Mouse (Mus musculus): Measurements from ENCODE around the gene Dennd5b. TPM values are rescaled to one million over a fixed set of nuclear protein-coding genes. Genes with fewer than 3 reads are reported as not detected.
"Not testable (repeated sequence)": the region's sequence is repeated elsewhere in the genome, so short reads cannot be mapped to it uniquely, and the experiment has no call there.

Dennd5b gene
- total RNA-seq, 2 experiments from 2014 or later: 4.7 to 5.1 TPM

GRCm38 (mm10) chr6:148959540-148960238 is 141.8 kb downstream of the Dennd5b start:
- intact Hi-C loops (cut with DNase I): no loop called here

GRCm38 (mm10) chr6:148958712-148959111 is 142.8 kb downstream of the Dennd5b start:
- intact Hi-C loops (cut with DNase I): no loop called here
- no peak for DNase-seq

More at GRCm38 (mm10) chr6:148959540-148960238, 141.8 kb downstream of the Dennd5b start:
- no peak for DNase-seq

- intact Hi-C loops (cut with DNase I): no loop called here
- DNase-seq: no peak
Observed at GRCm38 (mm10) chr6:148957046-148957445, 144.4 kb downstream of the Dennd5b start.

- intact Hi-C loops (cut with DNase I): no loop called here
- DNase-seq: no peak
Observed at GRCm38 (mm10) chr6:148955641-148956420, 145.6 kb downstream of the Dennd5b start.

- no peak for DNase-seq
- intact Hi-C loops (cut with DNase I): loop anchor here (2.0 to 10.0 kb wide), 2 partner anchors 154 to 358 kb away; partner anchors contain the start of genes Dennd5b and Resf1
Observed at GRCm38 (mm10) chr6:148946881-148947405, 154.5 kb downstream of the Dennd5b start.

- intact Hi-C loops (cut with DNase I): loop anchor here (2.0 to 10.0 kb wide), 2 partner anchors 154 to 358 kb away; partner anchors contain the start of genes Dennd5b and Resf1
- peak; percentile 94 to 96 for DNase-seq
Observed at GRCm38 (mm10) chr6:148946409-148946742, 155.1 kb downstream of the Dennd5b start, which contains the start of gene Sinhcaf. Gene Sinhcaf, minus strand, starts transcription at chr6:148946467.

- peak; percentile 9 to 22 for DNase-seq
- intact Hi-C loops (cut with DNase I): loop anchor here (2.0 to 10.0 kb wide), 2 partner anchors 155 to 359 kb away; partner anchors contain the start of genes Dennd5b and Resf1
Observed at GRCm38 (mm10) chr6:148945509-148946408, 155.7 kb downstream of the Dennd5b start.

GRCm38 (mm10) chr6:148944767-148945508 is 156.5 kb downstream of the Dennd5b start:
- intact Hi-C loops (cut with DNase I): loop anchor here (10.0 kb wide), 1 partner anchor 360 kb away; the partner anchor contains the start of gene Resf1

GRCm38 (mm10) chr6:148944344-148944766 is 157.1 kb downstream of the Dennd5b start:
- intact Hi-C loops (cut with DNase I): loop anchor here (10.0 kb wide), 1 partner anchor 360 kb away; the partner anchor contains the start of gene Resf1
- no peak for DNase-seq

More at GRCm38 (mm10) chr6:148944767-148945508, 156.5 kb downstream of the Dennd5b start:
- peak; percentile 21 to 54 for DNase-seq

- intact Hi-C loops (cut with DNase I): loop anchor here (10.0 kb wide), 1 partner anchor 361 kb away; the partner anchor contains the start of gene Resf1
- DNase-seq: no peak
Observed at GRCm38 (mm10) chr6:148943695-148944094, 157.8 kb downstream of the Dennd5b start.

- intact Hi-C loops (cut with DNase I): loop anchor here (10.0 kb wide), 1 partner anchor 362 kb away; the partner anchor contains the start of gene Resf1
- no peak for DNase-seq
Observed at GRCm38 (mm10) chr6:148942406-148942805, 159.1 kb downstream of the Dennd5b start.

- DNase-seq: no peak
- intact Hi-C loops (cut with DNase I): loop anchor here (10.0 kb wide), 1 partner anchor 363 kb away; the partner anchor contains the start of gene Resf1
Observed at GRCm38 (mm10) chr6:148941880-148942279, 159.6 kb downstream of the Dennd5b start.

- intact Hi-C loops (cut with DNase I): loop anchor here (10.0 kb wide), 1 partner anchor 364 kb away; the partner anchor contains the start of gene Resf1
- DNase-seq: not testable (repeated sequence)
Observed at GRCm38 (mm10) chr6:148940383-148940782, 161.1 kb downstream of the Dennd5b start.

Other genes with a start within 250 kb of the Dennd5b start
- 1 to 10 TPM; 3.3 to 5.0 TPM for gene Caprin2, start 205.4 kb downstream of the Dennd5b start, total RNA-seq (2021)
- 1 to 10 TPM in 1 of 2 experiments, under 1 TPM in 1; 0.54 to 1.3 TPM for gene Sinhcaf, start 155.2 kb downstream of the Dennd5b start, total RNA-seq (2021)
- not detected for gene Gm10203, start 28.5 kb upstream of the Dennd5b start, total RNA-seq (2021)
- gene Etfbkmt, start 38.2 kb upstream of the Dennd5b start, total RNA-seq (2021): 10 to 100 TPM in 1 of 2 experiments, 1 to 10 TPM in 1; 9.6 to 14.6 TPM
- 10 to 100 TPM in 1 of 2 experiments, 1 to 10 TPM in 1; 9.6 to 10.2 TPM for gene Amn1, start 87.0 kb upstream of the Dennd5b start, total RNA-seq (2021)
- gene Resf1, start 207.7 kb upstream of the Dennd5b start, total RNA-seq (2021): 10 to 100 TPM; 13.3 to 14.5 TPM

All from gastrocnemius, postnatal 36 days (tissue).